Mouse (Mus musculus) forebrain, embryonic 12.5 days (tissue): Measurements from ENCODE around the gene C130050O18Rik. TPM values are rescaled to one million over a fixed set of nuclear protein-coding genes. Genes with fewer than 3 reads are reported as not detected.
"Not testable (repeated sequence)": the region's sequence is repeated elsewhere in the genome, so short reads cannot be mapped to it uniquely, and the experiment has no call there.

Experiments
- ATAC-seq: fragments of 200-750 bp; cut with Nextera tagmentation; 2 replicates; pipeline ENCODE4 v1.8.0; 2017; ENCODE audit warnings: moderate TSS enrichment; ENCODE audit not compliant: low FRiP score
- H3K27ac ChIP-seq: fragments of 300-500 bp; sonication (generic); 2 replicates; pipeline ENCODE4 v1.5.1; 2016; ENCODE audit warnings: mild to moderate bottlenecking
- H3K27me3 ChIP-seq: fragments of 300-500 bp; sonication (generic); 2 replicates; pipeline ENCODE4 v1.6.1; 2016; ENCODE audit warnings: mild to moderate bottlenecking
- H3K36me3 ChIP-seq: fragments of 300-500 bp; sonication (generic); replicated peaks from 2 replicates; pipeline ENCODE4 v1.6.1; 2016; ENCODE audit warnings: mild to moderate bottlenecking
- H3K4me1 ChIP-seq: fragments of 300-500 bp; sonication (generic); 2 replicates; pipeline ENCODE4 v1.6.1; 2016
- H3K4me2 ChIP-seq: fragments of 300-500 bp; sonication (generic); 2 replicates; pipeline ENCODE4 v1.6.1; 2016; ENCODE audit warnings: mild to moderate bottlenecking, moderate library complexity
- H3K4me3 ChIP-seq: fragments of 300-500 bp; sonication (generic); replicated peaks from 2 replicates; pipeline ENCODE4 v1.5.1; 2016; ENCODE audit warnings: mild to moderate bottlenecking
- H3K9ac ChIP-seq: fragments of 300-500 bp; sonication (generic); 2 replicates; pipeline ENCODE4 v1.6.1; 2016; ENCODE audit warnings: mild to moderate bottlenecking
- H3K9me3 ChIP-seq: fragments of 300-500 bp; sonication (generic); 2 replicates; pipeline ENCODE4 v1.6.1; 2016
- WGBS: fragments of 180-500 bp; shearing (Covaris S2); methylation state at CpG from one replicate; pipeline ENCODE4 v1.1.7; 2016; 5-methylcytosine and 5-hydroxymethylcytosine counted together
- polyA plus RNA-seq: library from polyadenylated mRNA; unstranded; fragments of >200 nt; fragmentation: Nextera tagmentation; extraction: Ambion mirVana; gene quantifications from 2 replicates; pipeline ENCODE4 v1.2.1, GENCODE M21; 2016

C130050O18Rik gene
- polyA plus RNA-seq, 1 experiment from 2014 or later, result 0.22 TPM

DNA sequence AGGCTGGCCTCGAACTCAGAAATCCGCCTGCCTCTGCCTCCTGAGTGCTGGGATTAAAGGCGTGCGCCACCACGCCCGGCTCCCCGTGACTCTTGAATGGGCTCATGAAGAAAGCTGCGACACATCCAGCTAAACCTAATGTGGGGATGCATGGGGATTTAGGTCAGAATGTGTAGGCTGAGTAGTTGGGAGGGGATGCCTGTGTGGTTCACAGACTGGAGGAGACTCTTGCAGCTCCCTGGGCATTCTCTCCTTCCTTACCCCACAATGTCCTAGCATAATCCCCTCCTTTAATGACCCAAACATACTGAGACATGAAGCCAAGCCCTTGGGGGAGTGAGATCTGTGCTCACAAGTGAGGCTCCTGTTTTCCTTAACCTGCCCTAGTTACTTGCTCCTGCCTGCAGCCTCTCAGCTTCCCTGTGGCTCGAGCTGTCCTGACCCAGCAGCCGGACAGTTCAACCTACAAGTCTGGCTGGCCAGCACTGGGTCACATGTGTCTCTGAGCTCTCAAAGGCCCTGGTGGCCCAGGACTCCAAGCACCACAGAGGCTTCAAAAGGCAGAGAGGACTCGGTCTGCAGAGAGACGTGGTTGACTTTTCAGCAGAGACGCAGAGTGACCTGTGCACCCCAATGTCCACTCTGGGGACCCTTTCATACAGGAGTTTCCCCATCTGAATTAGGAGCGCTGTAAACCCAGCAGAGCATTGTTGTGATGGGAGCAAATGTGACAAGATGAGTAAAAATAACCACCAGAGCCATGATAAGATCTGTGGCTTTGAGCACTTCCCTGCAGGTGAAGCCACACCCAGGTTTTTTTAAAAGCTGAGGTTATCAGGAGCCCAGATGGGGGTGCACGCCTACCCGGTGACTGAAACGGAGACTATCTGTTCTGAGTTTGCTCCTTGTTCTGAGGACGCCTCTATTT lies 23.2 kb upstream of the C130050O18Rik start:
- 85% methylated on average over 18 of the region's 18 CpGs for WGBS
- Histone ChIP-seq H3K4me1 (peaks cover 17% of the 10 kb centered on the region), H3K9me3 (no peaks in the 10 kb centered on the region), H3K4me3 (no peak overlapping the region), H3K27me3 (peaks cover 7% of the 10 kb centered on the region; the same call in 1 of the 2 replicates), H3K36me3 (no peaks in the 10 kb centered on the region; the same call in 1 of the 2 replicates), H3K4me2 (no peak overlapping the region), H3K9ac (no peak overlapping the region), H3K27ac (peak overlapping the region; percentile 42; the same call in 1 of the 2 replicates)
- ATAC-seq, result no peak

- no peak for ATAC-seq
- Histone ChIP-seq H3K4me2 (no peak overlapping the region), H3K27ac (peak overlapping the region; percentile 42; the same call in 1 of the 2 replicates), H3K9ac (peak overlapping the region; percentile 12; the same call in 1 of the 2 replicates), H3K4me3 (no peak overlapping the region), H3K4me1 (peaks cover 17% of the 10 kb centered on the region), H3K36me3 (no peaks in the 10 kb centered on the region; the same call in 1 of the 2 replicates), H3K27me3 (peaks cover 7% of the 10 kb centered on the region; the same call in 1 of the 2 replicates), H3K9me3 (no peaks in the 10 kb centered on the region)
- WGBS, result 86% methylated on average over 8 of the region's 8 CpGs
These were observed 22.3 kb upstream of the C130050O18Rik start for GRCm38 (mm10) chr5:139382760-139383159.

DNA sequence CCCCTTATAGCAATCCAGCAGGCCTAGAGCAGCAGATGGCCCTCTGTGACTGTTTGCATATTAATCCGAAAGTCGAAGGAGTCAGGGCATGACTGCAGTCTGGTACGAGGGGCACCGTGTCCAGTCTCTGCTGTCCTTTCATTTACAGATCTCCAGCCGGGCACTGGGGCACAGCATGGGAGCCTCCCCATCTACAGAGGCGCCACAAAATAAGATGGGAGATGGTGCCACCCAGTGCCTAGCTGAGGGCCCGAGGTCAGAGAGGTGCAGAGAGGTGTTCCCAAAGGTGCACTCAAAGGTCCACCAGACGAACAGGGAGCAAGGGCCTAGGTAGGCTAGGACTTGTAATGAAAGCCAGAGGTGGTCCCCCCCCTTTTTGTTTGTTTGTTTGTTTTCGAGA lies 21.8 kb upstream of the C130050O18Rik start:
- H3K4me1 ChIP-seq, result peaks cover 17% of the 10 kb centered on the region

GRCm38 (mm10) chr5:139384531-139384930 lies 20.5 kb upstream of the C130050O18Rik start:
- ATAC-seq, result no peak
- peaks cover 7% of the 10 kb centered on the region; the same call in 1 of the 2 replicates for H3K27me3 ChIP-seq
- H3K9ac ChIP-seq, result no peak overlapping the region
- H3K4me1 ChIP-seq, result peaks cover 15% of the 10 kb centered on the region
- no peaks in the 10 kb centered on the region; the same call in 1 of the 2 replicates for H3K36me3 ChIP-seq
- H3K4me2 ChIP-seq, result no peak overlapping the region
- no peaks in the 10 kb centered on the region for H3K9me3 ChIP-seq
- H3K4me3 ChIP-seq, result no peak overlapping the region
- 86% methylated on average over 10 of the region's 10 CpGs for WGBS
- H3K27ac ChIP-seq, result no peak overlapping the region

More for the DNA sequence above, 21.8 kb upstream of the C130050O18Rik start:
- Histone ChIP-seq H3K9ac (no peak overlapping the region), H3K27ac (no peak overlapping the region), H3K27me3 (peaks cover 7% of the 10 kb centered on the region; the same call in 1 of the 2 replicates), H3K9me3 (no peaks in the 10 kb centered on the region), H3K4me3 (no peak overlapping the region), H3K4me2 (no peak overlapping the region), H3K36me3 (no peaks in the 10 kb centered on the region; the same call in 1 of the 2 replicates)
- 91% methylated on average over 9 of the region's 9 CpGs for WGBS
- ATAC-seq, result no peak

GRCm38 (mm10) chr5:139386047-139386446 lies 19.0 kb upstream of the C130050O18Rik start:
- WGBS, result 91% methylated on average over 5 of the region's 5 CpGs
- Histone ChIP-seq H3K4me3 (no peak overlapping the region), H3K36me3 (no peaks in the 10 kb centered on the region; the same call in 1 of the 2 replicates), H3K27me3 (peaks cover 7% of the 10 kb centered on the region; the same call in 1 of the 2 replicates), H3K4me1 (peaks cover 9% of the 10 kb centered on the region), H3K4me2 (no peak overlapping the region), H3K9me3 (no peaks in the 10 kb centered on the region), H3K27ac (no peak overlapping the region), H3K9ac (no peak overlapping the region)
- ATAC-seq, result no peak

DNA sequence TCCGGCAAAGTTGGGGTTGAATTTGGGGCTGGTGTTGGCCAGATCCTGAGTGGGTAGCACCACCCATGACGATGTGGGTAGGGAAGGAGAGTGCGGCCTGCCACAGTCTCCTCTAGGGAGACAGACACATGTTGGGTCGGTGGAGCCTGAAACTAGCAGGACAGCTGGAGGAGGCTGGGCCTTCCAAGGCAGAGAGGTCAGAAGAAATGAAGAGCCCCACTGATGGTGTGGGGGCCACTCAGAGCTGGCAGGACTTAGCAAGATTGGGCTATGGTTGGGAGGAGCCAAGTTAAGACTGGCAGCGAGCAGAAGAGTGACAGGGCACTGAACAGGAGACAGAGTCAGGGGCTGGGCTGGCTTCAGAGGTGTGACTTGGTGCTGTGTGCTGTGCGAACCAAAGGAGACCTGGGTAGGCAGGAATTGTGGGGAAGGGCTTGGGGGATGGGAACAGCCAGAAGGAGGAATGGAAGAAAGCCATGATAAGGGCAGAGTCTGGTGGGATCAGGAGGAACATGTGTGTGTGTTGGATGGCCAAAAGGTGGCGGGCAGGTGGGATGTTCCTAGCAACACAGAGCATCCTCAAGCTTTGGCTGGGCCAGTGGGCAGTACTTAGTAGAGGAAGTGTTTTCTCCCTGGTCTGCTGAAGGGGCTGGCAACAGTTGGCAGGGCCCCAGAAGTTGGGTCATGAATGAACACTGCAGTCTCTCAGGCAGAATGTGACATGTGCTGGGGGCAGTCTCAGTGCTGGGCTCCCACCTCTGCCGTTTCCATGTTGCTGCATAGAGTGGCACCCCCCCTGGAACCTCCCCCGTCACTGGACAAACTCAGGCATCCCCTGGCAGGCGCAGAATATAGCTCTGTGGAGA lies 17.5 kb upstream of the C130050O18Rik start:
- 84% methylated on average over 10 of the region's 10 CpGs for WGBS
- Histone ChIP-seq H3K4me2 (no peak overlapping the region), H3K4me3 (no peak overlapping the region), H3K9me3 (no peaks in the 10 kb centered on the region), H3K27me3 (no peaks in the 10 kb centered on the region), H3K27ac (no peak overlapping the region), H3K9ac (no peak overlapping the region), H3K4me1 (peaks cover 7% of the 10 kb centered on the region), H3K36me3 (no peaks in the 10 kb centered on the region; the same call in 1 of the 2 replicates)
- ATAC-seq, result no peak

GRCm38 (mm10) chr5:139388195-139388570 lies 16.9 kb upstream of the C130050O18Rik start:
- Histone ChIP-seq H3K27ac (0 out of 2 replicates have a peak overlapping the region, but pooled peaks have one; percentile 25), H3K4me2 (no peak overlapping the region)
- 88% methylated on average over 4 of the region's 4 CpGs for WGBS

GRCm38 (mm10) chr5:139388694-139389675 lies 16.1 kb upstream of the C130050O18Rik start:
- no peaks in the 10 kb centered on the region for H3K9me3 ChIP-seq
- H3K4me1 ChIP-seq, result peaks cover 7% of the 10 kb centered on the region; the same call in 1 of the 2 replicates
- H3K27me3 ChIP-seq, result no peaks in the 10 kb centered on the region
- 82% methylated on average over 17 of the region's 17 CpGs for WGBS
- H3K4me3 ChIP-seq, result no peak overlapping the region
- no peaks in the 10 kb centered on the region for H3K36me3 ChIP-seq
- H3K27ac ChIP-seq, result peak overlapping the region; percentile 50; the same call in 1 of the 2 replicates
- no peak for ATAC-seq
- H3K9ac ChIP-seq, result 0 out of 2 replicates have a peak overlapping the region, but pooled peaks have one; percentile 25
- no peak overlapping the region for H3K4me2 ChIP-seq

More at GRCm38 (mm10) chr5:139388195-139388570, 16.9 kb upstream of the C130050O18Rik start:
- Histone ChIP-seq H3K9ac (no peak overlapping the region), H3K4me3 (no peak overlapping the region), H3K27me3 (no peaks in the 10 kb centered on the region), H3K9me3 (no peaks in the 10 kb centered on the region), H3K4me1 (peaks cover 7% of the 10 kb centered on the region; the same call in 1 of the 2 replicates), H3K36me3 (no peaks in the 10 kb centered on the region)
- ATAC-seq, result no peak

GRCm38 (mm10) chr5:139389676-139390061 lies 15.4 kb upstream of the C130050O18Rik start:
- Histone ChIP-seq H3K27ac (peak overlapping the region; percentile 50), H3K9ac (no peak overlapping the region), H3K4me2 (no peak overlapping the region), H3K4me1 (peaks cover 6% of the 10 kb centered on the region; the same call in 1 of the 2 replicates), H3K4me3 (no peak overlapping the region), H3K36me3 (no peaks in the 10 kb centered on the region), H3K9me3 (no peaks in the 10 kb centered on the region), H3K27me3 (no peaks in the 10 kb centered on the region)
- WGBS, result 55% methylated on average over 6 of the region's 6 CpGs
- ATAC-seq, result no peak

DNA sequence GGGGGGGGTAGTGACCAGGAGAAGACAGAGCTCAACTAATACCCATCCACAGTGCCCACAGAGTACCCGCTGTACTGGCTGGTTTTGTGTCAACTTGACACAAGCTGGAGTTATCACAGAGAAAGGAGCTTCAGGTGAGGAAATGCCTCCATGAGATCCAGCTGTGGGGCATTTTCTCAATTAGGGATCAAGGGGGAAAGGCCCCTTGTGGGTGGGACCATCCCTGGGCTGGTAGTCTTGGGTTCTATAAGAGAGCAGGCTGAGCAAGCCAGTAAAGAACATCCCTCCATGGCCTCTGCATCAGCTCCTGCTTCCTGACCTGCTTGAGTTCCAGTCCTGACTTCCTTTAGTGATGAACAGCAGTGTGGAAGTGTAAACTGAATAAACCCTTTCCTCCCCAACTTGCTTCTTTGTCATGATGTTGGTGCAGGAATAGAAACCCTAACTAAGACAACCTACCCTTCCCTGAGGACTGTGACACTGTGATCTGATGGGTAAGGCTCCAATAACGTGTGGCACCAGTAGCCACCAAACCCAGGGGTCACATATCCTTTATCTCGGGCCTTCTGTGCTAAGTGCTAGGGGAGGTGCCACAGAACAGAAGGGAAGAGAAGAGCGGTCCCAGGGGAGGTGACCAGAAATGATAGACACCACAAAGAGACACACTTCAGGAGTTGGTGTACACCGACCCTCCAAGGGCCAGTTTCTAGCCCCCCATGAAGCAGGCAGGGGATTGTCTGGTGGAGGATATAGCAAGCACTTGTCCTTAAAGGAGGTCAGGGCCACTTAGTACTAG lies 14.6 kb upstream of the C130050O18Rik start:
- not testable (repeated sequence) for H3K9me3 ChIP-seq, H3K9ac ChIP-seq, H3K27me3 ChIP-seq, H3K4me2 ChIP-seq, ATAC-seq, H3K36me3 ChIP-seq, H3K27ac ChIP-seq, H3K4me3 ChIP-seq, H3K4me1 ChIP-seq
- WGBS, result 86% methylated on average over 5 of the region's 5 CpGs
